Mouse (Mus musculus) heart, embryonic 11.5 days (tissue): ENCODE results near the gene Arhgap25. TPM values are rescaled to one million over a fixed set of nuclear protein-coding genes. Genes with fewer than 3 reads are reported as not detected.
"Not testable (repeated sequence)": the region's sequence is repeated elsewhere in the genome, so short reads cannot be mapped to it uniquely, and the experiment has no call there.

ENCODE experiments used
- ATAC-seq: fragments of 200-750 bp; cut with Nextera tagmentation; replicated peaks from 2 replicates; pipeline ENCODE4 v1.8.0; 2017; ENCODE audit warnings: moderate library complexity; ENCODE audit not compliant: insufficient number of reproducible peaks, low FRiP score, low TSS enrichment
- H3K27ac ChIP-seq: fragments of 300-500 bp; sonication (generic); 2 replicates; pipeline ENCODE4 v1.5.1; 2014; ENCODE audit warnings: mild to moderate bottlenecking, low read depth, low read length
- H3K27me3 ChIP-seq: fragments of 300-500 bp; sonication (generic); 2 replicates; pipeline ENCODE4 v1.6.1; 2014; ENCODE audit warnings: mild to moderate bottlenecking, low read length, mixed read lengths; ENCODE audit not compliant: control insufficient read depth, insufficient read depth
- H3K36me3 ChIP-seq: fragments of 300-500 bp; sonication (generic); 2 replicates; pipeline ENCODE4 v1.6.1; 2014; ENCODE audit warnings: mild to moderate bottlenecking, low read length, moderate library complexity, mixed read lengths; ENCODE audit not compliant: control insufficient read depth, insufficient read depth
- H3K4me1 ChIP-seq: fragments of 300-500 bp; sonication (generic); 2 replicates; pipeline ENCODE4 v1.6.1; 2014; ENCODE audit warnings: low read length; ENCODE audit not compliant: control insufficient read depth, insufficient read depth
- H3K4me2 ChIP-seq: fragments of 300-500 bp; sonication (generic); 2 replicates; pipeline ENCODE4 v1.6.1; 2014; ENCODE audit warnings: mild to moderate bottlenecking, moderate library complexity
- H3K4me3 ChIP-seq: fragments of 300-500 bp; sonication (generic); 2 replicates; pipeline ENCODE4 v1.5.1; 2014; ENCODE audit warnings: low read depth, low read length
- H3K9ac ChIP-seq: fragments of 300-500 bp; sonication (generic); 2 replicates; pipeline ENCODE4 v1.6.1; 2014; ENCODE audit warnings: mild to moderate bottlenecking, low read depth, low read length, moderate library complexity
- H3K9me3 ChIP-seq: fragments of 300-500 bp; sonication (generic); replicated peaks from 2 replicates; pipeline ENCODE4 v1.6.1; 2016; ENCODE audit warnings: low read length; ENCODE audit not compliant: control insufficient read depth
- WGBS: fragments of 180-500 bp; shearing (Covaris S2); extraction: QIAGEN DNeasy Blood & Tissue Kit; methylation state at CpG from one replicate; pipeline ENCODE4 v1.1.7; 2014; ENCODE audit not compliant: insufficient replicate concordance; 5-methylcytosine and 5-hydroxymethylcytosine counted together
- polyA plus RNA-seq: library from polyadenylated mRNA; unstranded; fragments of >200 nt; fragmentation: Nextera tagmentation; extraction: Ambion mirVana; gene quantifications from 2 replicates; pipeline ENCODE4 v1.2.1, GENCODE M21; 2014

Arhgap25 gene
- polyA plus RNA-seq, 1 experiment from 2014 or later, result 1.6 TPM

DNA sequence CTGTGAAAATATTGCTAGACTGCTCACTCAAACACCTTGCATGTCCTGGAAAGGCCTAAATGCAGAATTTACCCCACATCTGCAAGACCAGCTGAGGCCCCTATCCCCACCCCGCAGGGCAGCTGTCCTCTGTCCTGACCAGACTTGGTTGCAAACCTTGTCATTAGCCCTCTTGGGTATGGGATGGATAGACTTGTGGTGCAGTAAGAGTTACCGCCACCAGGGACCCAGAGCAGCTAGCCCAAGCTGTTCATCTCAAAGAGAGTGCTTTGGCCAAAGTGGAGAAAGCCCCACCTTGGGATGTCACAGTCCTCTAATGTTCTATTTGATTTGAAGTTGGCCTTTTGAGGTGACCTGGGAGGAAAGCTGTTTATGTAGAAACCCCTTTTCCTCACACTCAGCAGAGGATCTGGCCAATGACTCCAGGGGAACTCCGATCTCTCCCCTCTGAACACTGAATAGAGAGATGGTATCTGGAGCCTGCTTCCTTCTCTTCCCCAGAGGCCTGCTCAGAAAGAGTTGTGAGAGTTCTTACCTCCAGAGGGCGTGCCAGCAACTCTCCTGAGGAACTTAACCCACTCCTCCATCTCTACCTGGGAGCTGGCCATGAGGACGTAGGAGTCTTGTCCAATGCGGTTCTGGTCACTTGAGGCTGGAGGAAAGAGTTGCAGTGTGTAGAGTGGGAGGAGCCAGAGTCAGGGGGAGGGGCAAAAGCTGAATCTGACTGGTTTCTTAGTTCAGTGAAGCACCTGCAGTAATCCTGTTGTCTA is 45.2 kb downstream of the Arhgap25 start:
- WGBS, result 56% methylated on average over 6 of the region's 6 CpGs
- no peak overlapping the region for H3K9ac ChIP-seq

DNA sequence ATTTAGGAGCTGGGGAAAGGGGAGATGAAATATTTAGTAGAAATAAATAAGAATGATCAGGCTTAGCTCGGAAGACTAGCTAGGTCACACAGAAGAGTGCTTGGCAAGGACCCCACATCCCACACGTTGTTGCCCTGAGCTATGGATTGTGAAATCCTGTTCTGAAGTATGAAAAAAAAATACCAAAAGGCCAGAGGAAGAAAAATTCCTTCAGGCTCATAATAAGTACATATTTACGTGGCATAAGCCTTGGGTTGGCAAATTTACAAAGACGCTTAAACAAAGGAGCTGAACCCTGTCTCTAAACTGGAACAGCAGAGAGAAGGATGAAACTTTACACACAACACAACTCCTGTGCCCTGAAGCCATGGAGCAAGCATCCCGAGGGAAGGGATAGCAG is 48.3 kb downstream of the Arhgap25 start:
- Histone ChIP-seq H3K36me3 (no peaks in the 10 kb centered on the region), H3K9ac (no peak overlapping the region), H3K9me3 (no peaks in the 10 kb centered on the region), H3K27me3 (no peaks in the 10 kb centered on the region), H3K27ac (no peak overlapping the region), H3K4me1 (no peaks in the 10 kb centered on the region), H3K4me3 (no peak overlapping the region), H3K4me2 (no peak overlapping the region)
- ATAC-seq, result no peak
- 73% methylated on average over 5 of the region's 5 CpGs for WGBS

More for the DNA sequence above, 45.2 kb downstream of the Arhgap25 start:
- H3K4me1 ChIP-seq, result no peaks in the 10 kb centered on the region
- no peaks in the 10 kb centered on the region for H3K9me3 ChIP-seq
- no peak overlapping the region for H3K4me3 ChIP-seq
- ATAC-seq, result no peak
- no peaks in the 10 kb centered on the region for H3K36me3 ChIP-seq
- H3K27ac ChIP-seq, result no peak overlapping the region
- no peak overlapping the region for H3K4me2 ChIP-seq
- no peaks in the 10 kb centered on the region; the same call in 1 of the 2 replicates for H3K27me3 ChIP-seq

DNA sequence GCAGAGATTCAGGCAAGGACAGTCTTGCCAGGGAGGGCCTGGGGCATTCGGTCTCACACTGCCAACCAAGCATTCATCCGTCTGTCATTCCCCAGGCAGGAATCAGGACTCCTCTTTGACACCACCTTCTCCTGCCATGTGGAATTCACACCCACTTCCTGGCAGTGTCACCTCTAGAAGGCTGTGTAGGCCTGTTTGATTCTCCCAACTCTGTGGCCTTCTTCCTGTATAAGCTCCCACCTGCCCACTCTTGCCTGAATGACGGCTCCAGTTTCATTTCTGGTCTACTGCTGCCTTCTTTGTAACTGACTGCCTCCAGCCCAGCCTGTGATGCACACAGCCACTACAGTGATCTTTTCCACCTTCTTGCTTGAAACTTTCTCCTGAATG is 49.2 kb downstream of the Arhgap25 start:
- no peak for ATAC-seq
- no peaks in the 10 kb centered on the region for H3K27me3 ChIP-seq
- H3K4me3 ChIP-seq, result no peak overlapping the region
- no peaks in the 10 kb centered on the region for H3K9me3 ChIP-seq
- no peaks in the 10 kb centered on the region for H3K36me3 ChIP-seq
- no peaks in the 10 kb centered on the region for H3K4me1 ChIP-seq
- no peak overlapping the region for H3K27ac ChIP-seq
- H3K4me2 ChIP-seq, result no peak overlapping the region
- H3K9ac ChIP-seq, result no peak overlapping the region
- 58% methylated on average over 3 of the region's 3 CpGs for WGBS

DNA sequence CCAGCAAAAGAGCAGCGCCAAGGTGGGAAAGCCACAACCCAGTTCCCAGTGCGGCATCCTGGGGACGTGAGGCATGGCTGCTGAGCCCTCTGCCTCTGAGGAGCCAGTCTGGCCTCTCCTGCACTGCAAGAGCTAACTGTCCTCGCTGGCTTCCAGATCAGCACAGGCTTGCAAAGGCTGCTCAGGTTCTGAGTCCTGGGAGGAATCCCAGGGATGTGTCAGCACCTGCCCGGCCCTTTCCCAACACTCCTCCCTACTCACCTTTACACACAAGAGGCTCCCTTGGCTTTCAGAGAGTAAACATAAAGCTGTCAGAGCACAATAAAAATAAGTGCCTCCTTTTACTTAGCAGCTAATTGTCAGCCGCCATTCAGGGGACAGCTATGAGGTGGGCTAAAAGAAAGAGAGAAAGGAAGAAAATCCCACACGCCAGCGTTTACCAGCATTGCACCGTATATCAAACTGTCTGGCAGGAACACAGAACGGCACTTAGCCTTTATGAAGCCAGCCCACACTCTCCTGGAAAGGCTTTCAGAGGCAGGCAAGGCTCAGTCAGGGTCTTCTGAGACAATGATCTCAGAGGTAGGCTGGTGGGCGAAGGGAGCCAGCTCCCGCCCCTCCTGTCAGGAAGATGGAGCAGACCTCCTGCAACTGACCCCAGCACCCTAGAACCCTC is 49.7 kb downstream of the Arhgap25 start:
- no peaks in the 10 kb centered on the region for H3K27me3 ChIP-seq
- no peaks in the 10 kb centered on the region for H3K36me3 ChIP-seq
- 60% methylated on average over 12 of the region's 12 CpGs for WGBS
- H3K4me3 ChIP-seq, result no peak overlapping the region
- H3K4me1 ChIP-seq, result no peaks in the 10 kb centered on the region
- no peak overlapping the region for H3K4me2 ChIP-seq
- no peak overlapping the region for H3K9ac ChIP-seq
- ATAC-seq, result no peak
- H3K9me3 ChIP-seq, result no peaks in the 10 kb centered on the region
- no peak overlapping the region for H3K27ac ChIP-seq

DNA sequence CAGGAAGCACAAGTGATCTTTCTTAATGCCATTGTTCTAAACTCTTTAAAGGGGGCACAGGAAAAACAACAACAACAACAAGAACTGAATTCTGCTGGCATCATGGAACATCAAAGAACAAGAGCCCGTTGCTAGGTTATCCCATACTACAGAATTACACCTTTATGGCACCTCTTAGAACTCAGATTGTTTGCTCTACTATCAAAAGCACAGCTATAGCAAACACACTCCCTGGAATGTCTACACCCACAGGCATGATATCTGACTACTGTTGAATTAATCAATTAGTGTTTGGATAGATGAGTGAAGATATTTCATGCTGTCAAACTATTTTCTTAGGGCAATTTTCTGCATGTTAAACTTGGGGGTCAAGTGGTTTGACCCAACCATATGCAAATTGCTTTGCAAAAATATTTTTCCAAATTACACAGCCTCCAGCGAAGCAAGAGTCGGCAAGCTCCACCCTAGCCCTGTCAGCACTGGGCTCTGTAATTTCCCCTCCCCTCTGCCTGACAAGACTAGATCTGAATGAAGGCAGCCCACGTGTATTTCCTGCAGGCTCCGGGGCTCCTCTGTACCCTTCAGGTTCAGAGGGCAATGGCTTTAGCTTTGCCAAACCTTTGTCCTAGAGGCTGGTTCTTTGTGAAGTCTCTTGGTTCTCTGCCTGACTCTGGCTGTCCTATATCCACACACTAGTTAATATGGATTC is 53.6 kb downstream of the Arhgap25 start:
- Histone ChIP-seq H3K4me3 (no peak overlapping the region), H3K36me3 (no peaks in the 10 kb centered on the region), H3K9me3 (no peaks in the 10 kb centered on the region), H3K9ac (no peak overlapping the region), H3K27ac (no peak overlapping the region), H3K4me2 (no peak overlapping the region), H3K27me3 (no peaks in the 10 kb centered on the region), H3K4me1 (no peaks in the 10 kb centered on the region)
- ATAC-seq, result no peak
- WGBS, result 34% methylated on average over 5 of the region's 5 CpGs

DNA sequence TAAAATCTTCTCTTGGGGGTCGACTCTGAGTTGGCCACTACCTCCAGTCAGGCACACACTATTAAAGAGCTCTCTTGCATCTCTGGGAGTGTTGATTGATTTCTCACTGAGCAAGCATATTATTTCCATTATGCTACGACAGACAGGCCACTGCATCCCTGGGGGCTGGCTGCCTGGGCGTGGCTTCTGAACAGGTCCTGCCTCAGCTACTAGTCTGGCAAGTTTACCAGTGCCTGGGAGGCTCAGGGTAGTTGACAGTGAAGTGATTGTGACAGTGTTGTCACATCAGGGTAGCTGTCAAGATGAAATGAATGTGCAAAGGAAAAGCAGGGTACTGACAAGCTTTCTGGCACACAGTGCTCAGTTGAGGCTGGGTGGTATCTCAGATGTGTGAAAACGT is 54.2 kb downstream of the Arhgap25 start:
- ATAC-seq, result no peak
- H3K27me3 ChIP-seq, result no peaks in the 10 kb centered on the region
- H3K4me2 ChIP-seq, result no peak overlapping the region
- H3K9ac ChIP-seq, result no peak overlapping the region
- H3K9me3 ChIP-seq, result no peaks in the 10 kb centered on the region
- H3K36me3 ChIP-seq, result no peaks in the 10 kb centered on the region
- no peak overlapping the region for H3K4me3 ChIP-seq
- no peaks in the 10 kb centered on the region for H3K4me1 ChIP-seq
- H3K27ac ChIP-seq, result no peak overlapping the region
- 44% methylated on average over 4 of the region's 4 CpGs for WGBS

DNA sequence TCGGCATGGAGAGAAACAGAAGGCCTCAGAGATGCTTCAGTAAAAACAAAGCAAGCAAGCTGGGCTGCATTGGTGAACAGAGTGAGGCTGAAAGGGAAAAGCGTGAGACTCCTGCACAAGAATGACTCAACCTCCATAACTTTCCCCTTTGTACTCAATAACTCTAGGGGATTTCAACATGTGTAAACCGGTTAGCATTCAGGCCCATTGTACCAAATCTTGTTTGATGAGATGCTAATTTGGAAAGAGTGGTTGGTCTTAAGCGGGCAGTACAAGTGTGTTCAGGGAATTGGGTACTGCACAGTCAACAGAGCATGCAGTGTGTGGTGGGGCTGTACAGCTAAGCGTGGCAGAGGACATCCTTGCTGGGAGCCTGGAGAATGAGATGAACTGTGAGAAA is 57.8 kb downstream of the Arhgap25 start:
- H3K36me3 ChIP-seq, result no peaks in the 10 kb centered on the region
- H3K27me3 ChIP-seq, result no peaks in the 10 kb centered on the region
- ATAC-seq, result no peak
- H3K4me1 ChIP-seq, result no peaks in the 10 kb centered on the region
- no peaks in the 10 kb centered on the region for H3K9me3 ChIP-seq
- no peak overlapping the region for H3K9ac ChIP-seq
- H3K4me2 ChIP-seq, result no peak overlapping the region
- no peak overlapping the region for H3K27ac ChIP-seq
- 82% methylated on average over 5 of the region's 5 CpGs for whole genome bisulfite sequencing
- H3K4me3 ChIP-seq, result no peak overlapping the region

DNA sequence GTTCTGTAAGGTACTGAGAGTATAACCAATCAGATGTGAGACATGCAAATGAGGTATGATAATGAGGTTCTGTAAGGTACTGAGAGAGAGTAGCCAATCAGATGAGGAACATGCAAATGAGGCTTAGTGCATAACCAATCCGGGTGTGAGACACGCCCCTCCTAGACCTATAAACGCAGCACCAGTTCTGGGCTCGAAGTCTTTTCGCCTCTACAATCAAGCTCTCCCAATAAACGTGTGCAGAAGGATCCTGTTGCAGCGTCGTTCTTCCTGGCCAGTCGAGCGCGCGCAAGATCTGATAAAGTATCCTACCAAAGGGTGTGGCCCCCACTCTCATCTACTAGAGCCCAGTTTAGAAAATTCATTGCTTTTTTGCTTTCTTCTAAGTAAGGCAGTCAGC is 63.0 kb downstream of the Arhgap25 start:
- ATAC-seq, H3K4me2 ChIP-seq, H3K27me3 ChIP-seq, H3K4me3 ChIP-seq, H3K4me1 ChIP-seq, H3K9me3 ChIP-seq, H3K36me3 ChIP-seq, H3K27ac ChIP-seq, H3K9ac ChIP-seq: not testable (repeated sequence)
- 94% methylated on average over 12 of the region's 12 CpGs for WGBS
